Mouse (Mus musculus): ENCODE results near the gene Cdh23. TPM values are rescaled to one million over a fixed set of nuclear protein-coding genes. Genes with fewer than 3 reads are reported as not detected.

Cdh23 gene
- polyA plus RNA-seq, 1 experiment from 2014 or later = 2.0 TPM

DNA sequence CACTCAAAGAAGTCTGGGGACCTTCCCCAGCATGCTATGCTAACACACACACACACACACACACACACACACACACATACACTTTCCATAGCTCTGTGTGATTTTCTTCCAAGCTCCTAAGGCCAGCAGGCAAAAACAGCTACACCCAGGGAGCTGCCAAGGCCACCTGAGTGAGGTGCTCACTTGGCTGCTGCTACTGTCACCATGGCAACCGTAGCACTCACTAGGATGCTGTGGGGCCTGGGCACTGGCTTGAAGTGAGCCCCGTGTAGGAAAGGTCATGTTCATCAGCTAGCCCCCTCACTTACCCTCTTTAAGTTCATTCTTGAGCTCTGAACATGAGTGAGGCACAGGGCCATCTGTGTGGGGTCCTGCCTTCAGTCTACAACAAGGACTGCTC, 204.8 kb downstream of the Cdh23 start:
- Histone ChIP-seq H3K4me1 (replicated peaks) (peaks cover 20% of the 10 kb centered on the region), H3K27ac (no peak overlapping the region), H3K36me3 (no peaks in the 10 kb centered on the region), H3K9me3 (no peaks in the 10 kb centered on the region), H3K9ac (no peak overlapping the region), H3K4me3 (no peak overlapping the region), H3K4me2 (no peak overlapping the region), H3K27me3 (no peaks in the 10 kb centered on the region)
- no peak for ATAC-seq (ENCODE audit: low FRiP score)
- WGBS = 57% methylated on average over 2 of the region's 2 CpGs

DNA sequence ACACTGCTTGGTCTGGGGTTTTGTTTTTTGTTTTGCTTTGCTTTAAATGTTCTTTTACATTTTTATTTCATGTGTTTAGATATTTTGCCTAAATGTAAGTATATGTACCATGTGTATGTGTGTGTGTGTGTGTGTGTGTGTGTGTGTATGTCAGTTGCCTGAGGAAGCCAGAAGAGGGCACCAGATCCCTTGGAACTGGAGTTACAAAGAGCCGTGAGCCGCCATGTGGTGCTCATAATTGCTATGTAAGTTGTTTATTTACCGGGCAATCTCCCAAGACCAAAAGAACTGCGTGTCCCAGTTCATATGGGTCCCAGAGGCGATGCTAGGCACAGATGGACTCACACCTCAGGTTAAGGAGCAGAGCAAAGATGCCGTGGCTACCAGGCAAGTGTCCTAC, 214.9 kb downstream of the Cdh23 start:
- WGBS = 96% methylated on average over 6 of the region's 6 CpGs
- H3K9me3 ChIP-seq = no peaks in the 10 kb centered on the region
- no peak for ATAC-seq (ENCODE audit: low FRiP score)
- H3K4me3 ChIP-seq = no peak overlapping the region
- no peaks in the 10 kb centered on the region for H3K36me3 ChIP-seq
- no peak overlapping the region for H3K9ac ChIP-seq
- H3K4me1 ChIP-seq (replicated peaks) = no peaks in the 10 kb centered on the region
- H3K4me2 ChIP-seq = no peak overlapping the region
- H3K27me3 ChIP-seq = peaks cover 26% of the 10 kb centered on the region
- no peak overlapping the region for H3K27ac ChIP-seq

- 81% methylated on average over 5 of the region's 5 CpGs for WGBS
These were observed 221.7 kb downstream of the Cdh23 start for GRCm38 (mm10) chr10:60474549-60474948.

DNA sequence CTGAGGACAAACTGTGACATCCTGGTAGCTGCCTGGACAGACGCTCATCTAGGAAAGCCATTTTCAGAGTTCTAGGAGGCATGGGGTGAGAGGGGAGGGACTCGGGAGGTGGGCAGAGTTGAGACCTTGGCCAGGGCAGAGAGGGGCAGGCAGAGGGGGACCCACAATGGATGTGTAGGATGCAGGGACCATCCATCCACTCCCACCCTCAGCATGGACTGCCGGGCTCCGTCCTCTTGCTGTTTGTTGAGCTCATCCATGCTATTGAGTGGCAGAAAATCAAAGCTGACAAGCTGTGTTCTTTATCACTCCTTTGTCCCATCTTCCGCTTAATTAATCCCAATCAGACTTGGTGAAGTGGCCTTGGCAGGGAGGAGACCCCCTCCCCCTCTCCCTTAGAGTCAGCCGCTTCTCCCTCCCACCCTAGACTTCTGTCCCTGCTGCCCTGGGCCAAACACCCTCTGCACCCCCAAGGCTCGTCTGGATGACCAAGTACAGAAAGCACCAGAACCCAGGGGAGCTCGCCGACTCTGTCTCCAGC, 222.4 kb downstream of the Cdh23 start:
- Histone ChIP-seq H3K4me2 (no peak overlapping the region), H3K27ac (no peak overlapping the region), H3K27me3 (peaks cover 83% of the 10 kb centered on the region), H3K4me1 (replicated peaks) (peaks cover 23% of the 10 kb centered on the region), H3K9me3 (no peaks in the 10 kb centered on the region), H3K36me3 (no peaks in the 10 kb centered on the region), H3K4me3 (no peak overlapping the region), H3K9ac (peak overlapping the region; percentile 11; the same call in 1 of the 2 replicates)
- 23% methylated on average over 9 of the region's 9 CpGs for WGBS
- peak; percentile 36; the same call in 1 of the 2 replicates for ATAC-seq (ENCODE audit: low FRiP score)

More at GRCm38 (mm10) chr10:60474549-60474948, 221.7 kb downstream of the Cdh23 start:
- no peak overlapping the region for H3K27ac ChIP-seq
- peaks cover 78% of the 10 kb centered on the region for H3K27me3 ChIP-seq
- peaks cover 23% of the 10 kb centered on the region for H3K4me1 ChIP-seq (replicated peaks)
- no peak for ATAC-seq (ENCODE audit: low FRiP score)
- no peaks in the 10 kb centered on the region for H3K36me3 ChIP-seq
- H3K9me3 ChIP-seq = no peaks in the 10 kb centered on the region
- H3K4me2 ChIP-seq = no peak overlapping the region
- H3K9ac ChIP-seq = no peak overlapping the region
- H3K4me3 ChIP-seq = no peak overlapping the region

DNA sequence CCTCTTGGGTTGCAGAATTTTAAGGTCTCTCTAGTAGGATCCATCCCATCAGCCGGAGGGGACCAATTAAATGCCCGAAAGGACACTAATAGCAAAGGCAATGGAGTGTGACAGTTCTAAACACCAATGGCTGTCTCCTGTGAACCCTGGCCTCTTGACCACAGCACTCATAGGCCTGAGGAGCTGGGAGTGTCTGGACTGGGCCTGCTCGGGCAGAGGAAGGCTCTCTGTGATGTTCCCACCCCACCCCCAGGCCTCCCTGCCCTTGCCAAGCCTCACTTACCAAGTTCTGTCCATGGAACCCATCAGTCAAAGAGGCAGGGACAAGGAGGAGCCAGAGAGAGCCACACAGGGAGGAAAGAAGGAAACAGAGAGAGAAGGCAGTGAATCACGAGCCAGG, 228.5 kb downstream of the Cdh23 start:
- peaks cover 7% of the 10 kb centered on the region for H3K4me1 ChIP-seq (replicated peaks)
- no peaks in the 10 kb centered on the region for H3K9me3 ChIP-seq
- H3K36me3 ChIP-seq = no peaks in the 10 kb centered on the region
- H3K9ac ChIP-seq = no peak overlapping the region
- no peak for ATAC-seq (ENCODE audit: low FRiP score)
- H3K4me3 ChIP-seq = no peak overlapping the region
- 22% methylated on average over 4 of the region's 4 CpGs for WGBS
- no peak overlapping the region for H3K4me2 ChIP-seq
- H3K27ac ChIP-seq = no peak overlapping the region
- H3K27me3 ChIP-seq = peaks cover 49% of the 10 kb centered on the region

DNA sequence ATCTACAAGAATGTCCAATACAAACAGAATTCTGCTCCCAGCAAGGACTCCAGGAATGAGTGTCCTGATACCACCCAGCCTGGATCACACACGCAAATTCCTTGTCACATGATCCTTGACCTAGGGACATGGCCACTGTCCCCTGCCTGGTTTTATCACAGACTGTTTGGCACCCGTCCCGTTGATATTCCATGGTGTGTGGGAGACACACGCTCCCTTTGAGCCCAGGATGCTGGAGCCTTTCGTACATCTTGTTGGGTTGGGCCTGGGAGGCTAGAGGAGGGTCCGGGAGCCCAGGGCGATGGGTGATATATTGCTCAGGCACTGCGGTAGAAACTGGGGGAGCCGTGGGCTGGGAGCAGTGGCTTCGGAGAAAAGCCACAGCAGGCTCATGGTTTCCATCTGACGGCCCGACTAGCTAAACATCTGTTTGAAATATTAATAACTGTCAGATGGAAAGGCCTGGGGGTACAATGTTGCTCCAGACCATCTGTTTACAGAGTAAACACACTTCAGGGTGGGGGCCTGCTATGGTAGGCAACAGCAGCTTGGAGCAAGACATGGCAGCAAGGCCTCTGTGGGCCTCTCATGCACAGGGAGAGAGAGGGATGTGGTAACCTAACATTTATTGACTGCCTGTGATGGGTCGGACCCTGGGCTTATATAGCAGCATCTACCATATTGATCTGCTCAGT, 232.2 kb downstream of the Cdh23 start:
- 66% methylated on average over 13 of the region's 13 CpGs for WGBS
- peaks cover 7% of the 10 kb centered on the region for H3K4me1 ChIP-seq (replicated peaks)
- no peak for ATAC-seq (ENCODE audit: low FRiP score)
- H3K36me3 ChIP-seq = no peaks in the 10 kb centered on the region
- H3K27ac ChIP-seq = peak overlapping the region; percentile 52
- no peak overlapping the region for H3K4me2 ChIP-seq
- H3K4me3 ChIP-seq = no peak overlapping the region
- H3K9ac ChIP-seq = no peak overlapping the region
- H3K9me3 ChIP-seq = no peaks in the 10 kb centered on the region; the same call in 1 of the 2 replicates
- H3K27me3 ChIP-seq = peaks cover 23% of the 10 kb centered on the region

DNA sequence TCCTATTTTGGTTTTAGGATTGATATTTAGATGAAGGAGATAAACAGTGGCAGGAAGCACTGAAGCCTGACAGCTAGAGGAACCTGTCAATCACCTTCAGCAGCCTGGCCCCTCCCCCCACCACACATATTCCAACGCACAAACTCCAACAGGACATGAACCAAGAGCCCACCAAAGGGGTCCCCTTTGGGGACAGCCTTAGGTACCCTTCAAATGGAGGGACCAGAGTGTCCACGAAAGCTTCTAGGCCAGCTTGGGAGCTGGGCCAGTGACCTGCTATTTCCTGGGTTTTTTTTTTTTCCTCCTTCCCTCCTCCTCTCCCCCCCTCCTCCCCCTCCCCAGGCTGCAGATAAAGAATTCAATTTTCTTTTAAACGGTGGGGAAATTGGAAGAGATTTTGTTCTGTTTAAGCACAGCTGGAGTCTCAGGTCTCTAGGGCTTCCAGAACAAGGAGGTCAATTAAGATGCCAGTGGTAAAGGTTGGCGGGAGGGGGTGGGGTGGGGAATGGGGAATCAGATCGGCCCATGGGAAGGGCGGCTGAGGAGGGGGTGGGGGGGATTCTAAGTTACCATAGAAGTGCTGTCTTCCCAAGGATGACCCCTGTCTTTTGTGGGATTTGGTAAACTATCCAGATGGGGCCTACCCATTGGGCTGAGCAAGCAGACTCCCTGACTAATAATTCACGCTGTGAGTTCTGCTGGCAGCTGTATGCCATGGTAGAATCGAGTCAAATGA, 239.5 kb downstream of the Cdh23 start:
- no peak overlapping the region for H3K4me3 ChIP-seq
- no peaks in the 10 kb centered on the region for H3K36me3 ChIP-seq
- H3K9me3 ChIP-seq = no peaks in the 10 kb centered on the region; the same call in 1 of the 2 replicates
- no peak for ATAC-seq (ENCODE audit: low FRiP score)
- WGBS = 9% methylated on average over 8 of the region's 8 CpGs
- peaks cover 6% of the 10 kb centered on the region; the same call in 1 of the 2 replicates for H3K27me3 ChIP-seq
- peak overlapping the region; percentile 44; the same call in 1 of the 2 replicates for H3K27ac ChIP-seq
- H3K9ac ChIP-seq = no peak overlapping the region
- no peak overlapping the region for H3K4me2 ChIP-seq
- peaks cover 12% of the 10 kb centered on the region; the same call in 1 of the 2 replicates for H3K4me1 ChIP-seq (replicated peaks)

GRCm38 (mm10) chr10:60455193-60455592, 241.1 kb downstream of the Cdh23 start:
- Histone ChIP-seq H3K27ac (no peak overlapping the region), H3K4me1 (replicated peaks) (peaks cover 12% of the 10 kb centered on the region; the same call in 1 of the 2 replicates), H3K27me3 (peaks cover 3% of the 10 kb centered on the region; the same call in 1 of the 2 replicates), H3K9me3 (no peaks in the 10 kb centered on the region; the same call in 1 of the 2 replicates), H3K4me3 (no peak overlapping the region), H3K4me2 (no peak overlapping the region), H3K9ac (no peak overlapping the region), H3K36me3 (no peaks in the 10 kb centered on the region)
- 83% methylated on average over 8 of the region's 8 CpGs for WGBS
- ATAC-seq (ENCODE audit: low FRiP score) = no peak

DNA sequence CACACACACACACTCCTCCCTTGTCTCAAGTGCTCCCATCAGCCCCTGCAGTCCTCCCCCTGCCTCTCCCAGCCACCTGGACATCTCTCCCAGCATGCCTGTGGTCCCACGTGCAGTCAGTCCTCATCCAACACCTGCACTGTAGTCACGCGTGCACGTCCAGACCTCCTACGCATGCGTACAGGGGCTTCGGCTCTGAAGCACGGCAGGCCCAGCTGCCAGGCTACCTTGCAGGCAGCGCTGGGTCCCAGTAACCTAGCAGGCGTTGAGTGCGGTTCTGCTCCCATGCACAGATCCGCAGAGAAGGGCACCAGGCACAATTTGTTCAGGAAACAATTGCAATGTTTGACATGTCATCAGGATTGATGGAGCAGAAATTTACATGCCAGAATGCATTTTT, 249.1 kb downstream of the Cdh23 start:
- no peak overlapping the region for H3K4me2 ChIP-seq
- no peaks in the 10 kb centered on the region for H3K36me3 ChIP-seq
- ATAC-seq (ENCODE audit: low FRiP score) = peak; percentile 55; the same call in 1 of the 2 replicates
- no peak overlapping the region for H3K9ac ChIP-seq
- H3K27me3 ChIP-seq = 0 out of 2 replicates have a peak, but pooled peaks cover 11% of the 10 kb centered on the region
- H3K4me3 ChIP-seq = no peak overlapping the region
- WGBS = 56% methylated on average over 12 of the region's 12 CpGs
- no peaks in the 10 kb centered on the region for H3K9me3 ChIP-seq
- H3K4me1 ChIP-seq (replicated peaks) = peaks cover 7% of the 10 kb centered on the region
- H3K27ac ChIP-seq = peak overlapping the region; percentile 27; the same call in 1 of the 2 replicates

DNA sequence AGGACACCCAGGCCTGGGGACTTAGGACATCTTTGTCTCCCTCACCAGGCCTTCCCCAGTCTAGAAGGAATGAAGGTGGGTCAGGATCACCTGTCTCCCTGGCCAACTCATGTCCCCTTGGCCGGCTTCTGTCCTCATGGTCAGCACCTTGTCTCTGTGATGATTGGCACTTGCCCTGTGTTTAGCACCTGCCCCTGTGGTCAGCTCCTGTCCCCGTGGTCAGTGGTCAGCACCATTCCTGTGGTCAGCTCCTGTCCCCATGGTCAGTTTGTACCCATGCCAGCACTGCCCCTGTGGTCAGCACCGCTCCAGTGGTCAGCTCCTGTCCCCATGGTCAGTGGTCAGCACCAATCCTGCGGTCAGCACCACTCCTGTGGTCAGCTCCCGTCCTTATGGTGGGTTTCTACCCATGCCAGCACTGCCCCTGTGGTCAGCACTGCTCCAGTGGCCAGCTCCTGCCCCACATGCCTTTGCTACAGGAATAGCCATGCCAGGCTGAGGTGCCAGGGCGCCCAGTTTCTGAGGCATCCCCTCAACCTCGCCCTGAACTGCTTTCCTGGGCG, 251.2 kb downstream of the Cdh23 start:
- Histone ChIP-seq H3K4me3 (no peak overlapping the region), H3K36me3 (no peaks in the 10 kb centered on the region), H3K27ac (no peak overlapping the region), H3K9me3 (no peaks in the 10 kb centered on the region), H3K4me1 (replicated peaks) (peaks cover 7% of the 10 kb centered on the region), H3K4me2 (no peak overlapping the region), H3K9ac (no peak overlapping the region), H3K27me3 (0 out of 2 replicates have a peak, but pooled peaks cover 11% of the 10 kb centered on the region)
- 71% methylated on average over 8 of the region's 8 CpGs for WGBS
- no peak for ATAC-seq (ENCODE audit: low FRiP score)

DNA sequence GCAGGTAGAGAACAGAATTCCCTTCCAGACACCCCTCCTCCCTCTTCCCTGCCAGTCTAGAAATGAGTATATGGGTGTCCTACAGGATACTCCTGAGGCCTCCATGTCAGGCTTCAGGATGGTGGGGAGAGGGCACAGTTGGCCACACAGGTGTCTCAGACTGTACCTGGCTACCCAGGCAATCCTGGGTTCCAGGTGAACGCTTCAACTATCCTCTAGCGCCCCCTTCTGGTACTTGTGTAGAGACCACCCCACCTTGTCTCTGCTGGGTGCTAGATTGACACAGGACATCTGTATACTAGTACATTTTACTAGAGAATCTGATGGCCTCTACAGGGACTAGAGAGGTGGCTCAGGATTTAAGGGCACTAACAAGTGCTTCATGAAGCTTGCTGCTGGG, 253.2 kb downstream of the Cdh23 start:
- Histone ChIP-seq H3K4me1 (replicated peaks) (peaks cover 7% of the 10 kb centered on the region), H3K27me3 (no peaks in the 10 kb centered on the region), H3K9ac (no peak overlapping the region), H3K4me2 (no peak overlapping the region), H3K4me3 (no peak overlapping the region), H3K36me3 (no peaks in the 10 kb centered on the region), H3K9me3 (no peaks in the 10 kb centered on the region), H3K27ac (no peak overlapping the region)
- no peak for ATAC-seq (ENCODE audit: low FRiP score)
- 8% methylated on average over 2 of the region's 2 CpGs for WGBS

GRCm38 (mm10) chr10:60442321-60442720, 254.0 kb downstream of the Cdh23 start:
- no peak overlapping the region for H3K27ac ChIP-seq
- H3K4me3 ChIP-seq = no peak overlapping the region
- no peak overlapping the region for H3K4me2 ChIP-seq
- no peaks in the 10 kb centered on the region for H3K27me3 ChIP-seq
- H3K4me1 ChIP-seq (replicated peaks) = 0 out of 2 replicates have a peak, but pooled peaks cover 3% of the 10 kb centered on the region
- no peak overlapping the region for H3K9ac ChIP-seq
- H3K36me3 ChIP-seq = no peaks in the 10 kb centered on the region
- 83% methylated on average over 4 of the region's 4 CpGs for WGBS
- no peak for ATAC-seq (ENCODE audit: low FRiP score)
- H3K9me3 ChIP-seq = no peaks in the 10 kb centered on the region
